Mouse (Mus musculus) liver, embryonic 14.5 days (tissue): Measurements from ENCODE around the gene Cd48.

Experiments
- CTCF ChIP-seq: IDR thresholded peaks from 2 replicates; pipeline ENCODE4 v1.5.1; 2016; ENCODE audit warnings: antibody characterized with exemption, low read depth, control low read depth
- EP300 ChIP-seq: IDR thresholded peaks from 2 replicates; pipeline ENCODE4 v1.6.1; 2016; ENCODE audit warnings: antibody characterized with exemption, low read depth

DNA sequence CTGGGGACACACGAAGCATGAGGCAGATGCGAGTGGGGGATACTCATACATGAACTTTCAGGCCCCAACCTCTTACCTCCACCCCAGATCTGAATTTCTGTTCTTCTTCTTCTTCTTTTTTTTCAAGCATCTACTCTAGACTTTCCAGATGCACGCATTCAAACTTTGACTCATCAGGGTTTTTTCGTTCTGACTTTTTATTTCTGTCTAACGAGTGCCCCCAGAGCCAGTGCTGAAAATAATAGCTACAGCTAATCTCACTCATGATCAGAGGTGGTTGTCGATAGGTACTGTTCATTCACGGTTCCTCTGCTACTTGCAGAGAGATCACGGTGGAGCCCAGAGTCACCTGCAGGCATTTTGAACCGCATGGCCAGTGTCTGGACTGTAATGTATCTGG, 3.1 kb downstream of the Cd48 start:
- TF ChIP-seq CTCF (no peak), EP300 (no peak)
